In genomic region chr11:34169464-34169894, GRCm38 (mm10) we compare ENCODE assay signal across 9 mouse cellular contexts. TPM values are rescaled to one million over a fixed set of nuclear protein-coding genes. Genes with fewer than 3 reads are reported as not detected.
DNase-seq lines count a peak whose midpoint lies in the region; ATAC-seq and TF ChIP-seq lines count a peak whose summit lies in the region.
"Had no signal": no experiment of that assay in that cellular context is flagged by ENCODE, and none has a peak within 500 bp of the region (broad histone marks: within the 10 kb centered on the region; RNA-seq: fewer than 3 reads in every experiment).

No protein-coding gene starts in this region.

- no peaks in the 10 kb centered on the region for H3K9me3 ChIP-seq in kidney, embryonic 14.5 days (ENCODE audit: control insufficient read depth, low read length)
- H3K9me3 ChIP-seq: neural tube, embryonic 12.5 days had no signal

- TF ChIP-seq CTCF in thymus, adult 2 months (IDR thresholded peaks at IDR 0.05; ENCODE audit: borderline replicate concordance, control insufficient read depth, extremely low read depth, insufficient read depth, low read length, poor library complexity): no peak

- H3K4me2 ChIP-seq in kidney, embryonic 14.5 days (replicated peaks; ENCODE audit: low read depth, low read length): no peak overlapping the region
- H3K4me2 ChIP-seq: neural tube, embryonic 12.5 days had no signal

- TF ChIP-seq POLR2A in thymus, adult 2 months (IDR thresholded peaks at IDR 0.05; ENCODE audit: control insufficient read depth, extremely low read depth, insufficient read depth, low read length, poor library complexity): no peak

- H3K27me3 ChIP-seq in kidney, embryonic 14.5 days (ENCODE audit: control insufficient read depth, insufficient read depth, low read length): no peaks in the 10 kb centered on the region
- no peaks in the 10 kb centered on the region for H3K27me3 ChIP-seq in thymus, adult 2 months (ENCODE audit: control insufficient read depth, insufficient read depth, low read length)
- H3K27me3 ChIP-seq: neural tube, embryonic 12.5 days had no signal

- peak; percentile 57 for ATAC-seq in kidney, embryonic 14.5 days (ENCODE audit: low FRiP score, low TSS enrichment)

- peaks cover 11% of the 10 kb centered on the region for H3K4me1 ChIP-seq in kidney, embryonic 14.5 days (ENCODE audit: control insufficient read depth, insufficient read depth, low read length)
- H3K4me1 ChIP-seq in thymus, adult 2 months (replicated peaks; ENCODE audit: control insufficient read depth, insufficient read depth, low read length): no peaks in the 10 kb centered on the region
- H3K4me1 ChIP-seq: neural tube, embryonic 12.5 days had no signal

- no peak overlapping the region for H3K9ac ChIP-seq in kidney, embryonic 14.5 days (ENCODE audit: low read depth, low read length)
- H3K9ac ChIP-seq: neural tube, embryonic 12.5 days had no signal

- H3K27ac ChIP-seq in kidney, embryonic 14.5 days (ENCODE audit: low read depth, low read length): peak overlapping the region; percentile 30; the same call in 1 of the 2 replicates
- H3K27ac ChIP-seq in thymus, adult 2 months (ENCODE audit: control insufficient read depth, insufficient read depth, low read length): no peak overlapping the region
- H3K27ac ChIP-seq: neural tube, embryonic 12.5 days had no signal

- DNase-seq in embryo, embryonic 9.5 days (ENCODE audit: extremely low spot score): peak; percentile 14
- peak; percentile 46 for DNase-seq in gastrocnemius, postnatal 25 days
- peak; percentile 46 for DNase-seq in lung, postnatal 25 days (ENCODE audit: low spot score)
- no peak for DNase-seq in thymus, adult 2 months
- DNase-seq in adrenal gland, adult 8-10 months: no peak
- DNase-seq in thymus, postnatal 14 days: no peak

- H3K4me3 ChIP-seq in kidney, embryonic 14.5 days (ENCODE audit: low read length): no peak overlapping the region
- H3K4me3 ChIP-seq in thymus, adult 2 months (ENCODE audit: control insufficient read depth, insufficient read depth, low read length): no peak overlapping the region
- H3K4me3 ChIP-seq: neural tube, embryonic 12.5 days had no signal

- H3K36me3 ChIP-seq in kidney, embryonic 14.5 days (ENCODE audit: control insufficient read depth, insufficient read depth, low read length): no peaks in the 10 kb centered on the region
- H3K36me3 ChIP-seq in thymus, adult 2 months (ENCODE audit: control insufficient read depth, insufficient read depth, low read length): no peaks in the 10 kb centered on the region
- H3K36me3 ChIP-seq: neural tube, embryonic 12.5 days had no signal

- WGBS in kidney, embryonic 14.5 days: 8% methylated on average over 5 of the region's 5 CpGs
- 87% methylated on average over 5 of the region's 5 CpGs for WGBS in thymus, adult 2 months

RNA-seq across cellular contexts. Expression of gene Foxi1, which starts 38.4 kb away (rescaled TPM):
- not detected for total RNA-seq in gastrocnemius, postnatal 25 days (2021)
- polyA plus RNA-seq in kidney, embryonic 14.5 days (2014; fragmentation: Nextera tagmentation; extraction: Ambion mirVana): 5.1 and 9.3 TPM in 2 replicates
- polyA plus RNA-seq in thymus, adult 2 months (2012; rRNA removed): 0.57 and 0.70 TPM in 2 replicates
- total RNA-seq in adrenal gland, adult 8-10 months (2022): not detected
- total RNA-seq: left cerebral cortex, postnatal 10 days had no signal
- polyA plus RNA-seq: neural tube, embryonic 12.5 days had no signal

Comparison
In these comparisons a context has a peak if more than half of its experiments do, and no peak if none do; other contexts are left out.
1. DNase-seq: peak in embryo, embryonic 9.5 days (single experiment), gastrocnemius, postnatal 25 days (single experiment) and lung, postnatal 25 days (single experiment); none in thymus, adult 2 months (single experiment), adrenal gland, adult 8-10 months (single experiment) and thymus, postnatal 14 days (single experiment).